Mouse (Mus musculus) thymus, adult 2 months (tissue): ENCODE measurements around the gene Fam102a.
A peak's percentile ranks its signal among the peaks of the same experiment; 100 is the strongest.

Experiments used
- CTCF ChIP-seq: fragments of 200-500 bp; IDR thresholded peaks from 2 replicates; pipeline ENCODE4 v1.5.1; 2012; ENCODE audit warnings: mild to moderate bottlenecking, control low read depth, low read length, moderate library complexity, borderline replicate concordance; ENCODE audit not compliant: control insufficient read depth, poor library complexity, insufficient read depth; ENCODE audit errors: extremely low read depth
- POLR2A ChIP-seq: fragments of 200-500 bp; IDR thresholded peaks from 2 replicates; pipeline ENCODE4 v1.6.1; 2012; ENCODE audit warnings: mild to moderate bottlenecking, low read length, control low read depth, moderate library complexity; ENCODE audit not compliant: control insufficient read depth, poor library complexity, insufficient read depth; ENCODE audit errors: extremely low read depth

DNA sequence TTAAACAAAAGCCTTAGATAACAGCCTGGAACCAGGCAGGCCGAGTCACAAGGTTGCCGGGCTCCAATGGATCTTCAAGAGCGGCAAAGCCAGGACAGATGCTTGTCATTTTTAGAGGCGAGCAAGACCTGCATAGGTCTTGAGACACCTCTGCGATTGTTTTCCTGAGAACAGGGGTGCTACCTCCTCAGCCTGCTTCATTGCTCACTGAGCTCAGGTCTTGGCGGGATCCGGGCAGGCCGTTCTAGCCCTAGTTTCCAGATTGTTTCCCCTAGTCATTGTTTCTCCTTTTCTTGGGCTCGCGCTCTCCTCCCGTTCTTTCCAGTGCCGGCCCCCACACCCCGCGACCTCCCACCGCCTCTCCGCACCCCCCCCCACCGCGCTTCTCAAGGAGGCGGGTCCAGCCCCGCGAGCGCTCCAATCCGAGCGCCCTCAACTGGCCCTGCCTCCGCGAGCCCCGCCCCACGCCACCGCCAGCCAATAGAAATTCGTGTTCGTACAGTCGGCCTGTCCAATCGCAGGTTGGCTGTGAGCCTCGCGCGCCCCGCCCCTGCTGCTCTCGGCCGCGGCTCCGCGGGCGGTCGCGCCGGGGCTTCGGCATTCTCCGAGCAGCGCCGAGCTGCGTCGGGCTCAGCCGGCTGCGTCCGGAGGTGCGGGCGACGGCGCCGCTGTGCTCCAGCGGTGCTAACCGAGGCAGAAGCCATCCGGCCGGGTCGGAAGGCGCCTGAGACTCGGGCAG, at the start of gene Fam102a:
- TF ChIP-seq CTCF, result no peak; the same call in 1 of the 2 replicates
- TF ChIP-seq POLR2A, result peak; percentile 94
